Mouse (Mus musculus) gonadal fat pad, adult 2 months (tissue): Measurements from ENCODE around the gene Elmo3. TPM values are rescaled to one million over a fixed set of nuclear protein-coding genes. Genes with fewer than 3 reads are reported as not detected.

Experiments used
- DNase-seq: peaks from one replicate; pipeline ENCODE4 v3.0.0-alpha.2; 2012; ENCODE audit warnings: low read depth
- polyA plus RNA-seq: library from polyadenylated mRNA; depleted of rRNA; stranded (reverse); fragments of >200 nt; gene quantifications from 2 replicates; pipeline ENCODE4 v1.2.3, GENCODE M21; 2012

The Elmo3 gene
- polyA plus RNA-seq, 1 experiment: 39.9 TPM

GRCm38 (mm10) chr8:105326968-105327367 is 21.6 kb downstream of the Elmo3 start:
- DNase-seq: no peak

GRCm38 (mm10) chr8:105330325-105330724 is 24.9 kb downstream of the Elmo3 start:
- no peak for DNase-seq

GRCm38 (mm10) chr8:105331469-105331868 is 26.1 kb downstream of the Elmo3 start:
- no peak for DNase-seq

- DNase-seq: no peak
Observed at GRCm38 (mm10) chr8:105331931-105332330, 26.5 kb downstream of the Elmo3 start.

GRCm38 (mm10) chr8:105332523-105332922 is 27.1 kb downstream of the Elmo3 start:
- no peak for DNase-seq

GRCm38 (mm10) chr8:105336373-105337130 is 31.2 kb downstream of the Elmo3 start:
- DNase-seq: no peak

- no peak for DNase-seq
Observed at GRCm38 (mm10) chr8:105338992-105339391, 33.6 kb downstream of the Elmo3 start.

GRCm38 (mm10) chr8:105339886-105340635 is 34.7 kb downstream of the Elmo3 start:
- DNase-seq: no peak

GRCm38 (mm10) chr8:105341399-105341798 is 36.0 kb downstream of the Elmo3 start:
- DNase-seq: no peak

- DNase-seq: no peak
Observed at GRCm38 (mm10) chr8:105342768-105343167, 37.4 kb downstream of the Elmo3 start.

- no peak for DNase-seq
Observed at GRCm38 (mm10) chr8:105343791-105344574, 38.6 kb downstream of the Elmo3 start.

GRCm38 (mm10) chr8:105345061-105345975 is 39.9 kb downstream of the Elmo3 start:
- no peak for DNase-seq

GRCm38 (mm10) chr8:105346611-105347427 is 41.4 kb downstream of the Elmo3 start:
- DNase-seq: no peak

- DNase-seq: no peak
Observed at GRCm38 (mm10) chr8:105347428-105348221, 42.2 kb downstream of the Elmo3 start, which contains the start of gene Fhod1. Gene Fhod1, minus strand, starts transcription at chr8:105347953.

- no peak for DNase-seq
Observed at GRCm38 (mm10) chr8:105348450-105349095, 43.2 kb downstream of the Elmo3 start, which contains the start of gene Slc9a5. Gene Slc9a5, plus strand, starts transcription at chr8:105348843.

GRCm38 (mm10) chr8:105349096-105349771 is 43.8 kb downstream of the Elmo3 start:
- DNase-seq: no peak

- no peak for DNase-seq
Observed at GRCm38 (mm10) chr8:105350186-105350585, 44.8 kb downstream of the Elmo3 start.

GRCm38 (mm10) chr8:105353583-105354135 is 48.3 kb downstream of the Elmo3 start:
- no peak for DNase-seq
